8 mouse cellular contexts compared by ENCODE assay signal in the genomic region with DNA sequence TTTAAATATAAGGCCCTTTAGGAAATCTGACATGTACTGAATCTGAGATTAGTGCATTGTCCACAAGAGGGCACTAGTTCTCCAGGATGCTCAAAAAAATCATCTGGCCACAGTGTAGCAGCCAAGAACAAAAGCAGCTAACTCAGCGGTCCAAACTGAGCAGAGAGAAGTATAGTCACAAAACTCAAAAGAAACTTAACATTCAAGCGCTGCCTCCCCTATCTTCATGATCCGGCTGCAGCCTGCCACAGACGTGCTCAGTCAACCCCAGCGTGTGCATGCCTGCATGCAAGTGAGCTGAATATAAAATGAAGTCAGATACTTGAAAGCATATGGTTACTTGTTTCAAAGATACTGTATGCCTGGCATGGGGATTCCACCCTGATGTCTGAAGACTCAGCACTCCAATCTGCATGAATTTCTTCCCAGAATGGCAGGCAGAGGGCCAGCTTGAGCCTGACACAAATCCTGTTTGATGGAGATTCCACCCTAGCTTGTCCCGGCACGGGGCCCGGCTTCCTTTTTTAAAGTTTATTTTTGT. TPM values are rescaled to one million over a fixed set of nuclear protein-coding genes. Genes with fewer than 3 reads are reported as not detected.
A peak's percentile ranks its signal among the peaks of the same experiment; 100 is the strongest.
DNase-seq lines count a peak whose midpoint lies in the region; ATAC-seq and TF ChIP-seq lines count a peak whose summit lies in the region.

No protein-coding gene starts in this region.

- ATAC-seq in intestine, postnatal 0 days = 0 out of 2 replicates have a peak, but pooled peaks have one; percentile 31
- ATAC-seq in limb, embryonic 11.5 days (ENCODE audit: insufficient number of reproducible peaks, low FRiP score, low TSS enrichment, low read depth) = peak; percentile 76; the same call in 1 of the 2 replicates
- ATAC-seq in midbrain, embryonic 12.5 days (ENCODE audit: low FRiP score, low read depth) = peak; percentile 58

- H3K4me3 ChIP-seq in intestine, postnatal 0 days (ENCODE audit: low read depth, low read length) = no peak overlapping the region
- H3K4me3 ChIP-seq in limb, embryonic 11.5 days (ENCODE audit: low read depth, low read length) = no peak overlapping the region
- H3K4me3 ChIP-seq in midbrain, embryonic 12.5 days = 0 out of 2 replicates have a peak overlapping the region, but pooled peaks have one; percentile 13

- 0 out of 2 replicates have a peak overlapping the region, but pooled peaks have one; percentile 22 for H3K9ac ChIP-seq in intestine, postnatal 0 days (ENCODE audit: low read depth, low read length)
- H3K9ac ChIP-seq in limb, embryonic 11.5 days (ENCODE audit: low read length) = no peak overlapping the region; the same call in 1 of the 2 replicates
- H3K9ac ChIP-seq in midbrain, embryonic 12.5 days (replicated peaks) = peak overlapping the region; percentile 37; the same call in 1 of the 2 replicates

- no peak overlapping the region for H3K27ac ChIP-seq in intestine, postnatal 0 days (ENCODE audit: low read depth, low read length)
- H3K27ac ChIP-seq in limb, embryonic 11.5 days (replicated peaks; ENCODE audit: low read depth, low read length) = no peak overlapping the region
- peak overlapping the region; percentile 54 for H3K27ac ChIP-seq in midbrain, embryonic 12.5 days (replicated peaks)

- no peaks in the 10 kb centered on the region for H3K9me3 ChIP-seq in intestine, postnatal 0 days (ENCODE audit: control insufficient read depth)
- H3K9me3 ChIP-seq in limb, embryonic 11.5 days (ENCODE audit: control insufficient read depth, low read length) = no peaks in the 10 kb centered on the region
- H3K9me3 ChIP-seq in midbrain, embryonic 12.5 days = no peaks in the 10 kb centered on the region

- H3K4me1 ChIP-seq in intestine, postnatal 0 days (replicated peaks; ENCODE audit: control insufficient read depth, insufficient read depth, low read length) = peaks cover 3% of the 10 kb centered on the region; the same call in 1 of the 2 replicates
- no peaks in the 10 kb centered on the region for H3K4me1 ChIP-seq in limb, embryonic 11.5 days (ENCODE audit: control insufficient read depth, insufficient read depth, low read length)
- H3K4me1 ChIP-seq in midbrain, embryonic 12.5 days = peaks cover 12% of the 10 kb centered on the region

- WGBS in intestine, postnatal 0 days = 14% methylated on average over 8 of the region's 8 CpGs
- 43% methylated on average over 8 of the region's 8 CpGs for WGBS in limb, embryonic 11.5 days
- 33% methylated on average over 8 of the region's 8 CpGs for WGBS in midbrain, embryonic 12.5 days

- DNase-seq in 416B (ENCODE audit: low read depth) = peak; percentile 92
- peak; percentile 75 for DNase-seq in Muller cell, postnatal 12 days (ENCODE audit: inconsistent ontology term)
- DNase-seq in embryo, embryonic 10 days (ENCODE audit: low spot score) = peak; percentile 93
- peak; percentile 81 to 86 for DNase-seq in heart, adult 18-20 months
- peak; percentile 74 for DNase-seq in limb, embryonic 11.5 days (ENCODE audit: low spot score)
- DNase-seq in telencephalon, adult 2 months (ENCODE audit: low read depth, low spot score) = peak; percentile 67

- peak overlapping the region; percentile 48 for H3K4me2 ChIP-seq in intestine, postnatal 0 days (replicated peaks; ENCODE audit: low read depth)
- H3K4me2 ChIP-seq in limb, embryonic 11.5 days (ENCODE audit: low read depth, severe bottlenecking) = no peak overlapping the region
- peak overlapping the region; percentile 42 for H3K4me2 ChIP-seq in midbrain, embryonic 12.5 days (replicated peaks)

- TF ChIP-seq CTCF in intestine, postnatal 0 days (IDR thresholded peaks at IDR 0.05; ENCODE audit: low read depth) = peak; percentile 88

- no peaks in the 10 kb centered on the region for H3K27me3 ChIP-seq in intestine, postnatal 0 days (replicated peaks; ENCODE audit: control insufficient read depth, insufficient read depth, low read length)
- H3K27me3 ChIP-seq in limb, embryonic 11.5 days (ENCODE audit: control insufficient read depth, insufficient read depth, low read length) = no peaks in the 10 kb centered on the region
- 0 out of 2 replicates have a peak, but pooled peaks cover 7% of the 10 kb centered on the region for H3K27me3 ChIP-seq in midbrain, embryonic 12.5 days

- H3K36me3 ChIP-seq in intestine, postnatal 0 days (ENCODE audit: control insufficient read depth, insufficient read depth) = no peaks in the 10 kb centered on the region
- H3K36me3 ChIP-seq in limb, embryonic 11.5 days (ENCODE audit: control insufficient read depth, insufficient read depth, low read length) = no peaks in the 10 kb centered on the region
- H3K36me3 ChIP-seq in midbrain, embryonic 12.5 days = no peaks in the 10 kb centered on the region

RNA-seq across cellular contexts. Expression of a gene that starts 8.0 kb away (rescaled TPM):
- total RNA-seq in heart, adult 18-20 months (2021) = 1 to 10 TPM; 6.2 to 7.0 TPM
- 21.2 and 22.5 TPM in 2 replicates for polyA plus RNA-seq in intestine, postnatal 0 days (2015; fragmentation: Nextera tagmentation; extraction: Ambion mirVana)
- polyA plus RNA-seq in limb, embryonic 11.5 days (2014; fragmentation: Nextera tagmentation; extraction: Ambion mirVana) = 12.4 and 13.5 TPM in 2 replicates
- polyA plus RNA-seq in midbrain, embryonic 12.5 days (2016; fragmentation: Nextera tagmentation; extraction: Ambion mirVana) = 176 and 184 TPM in 2 replicates
